Comparison of ENCODE assay signal across 14 mouse cellular contexts in genomic region chrX:107015335-107015734, GRCm38 (mm10).
DNase-seq lines count a peak whose midpoint lies in the region; ATAC-seq and TF ChIP-seq lines count a peak whose summit lies in the region.
"Had no signal": no experiment of that assay in that cellular context is flagged by ENCODE, and none has a peak within 500 bp of the region (broad histone marks: within the 10 kb centered on the region; RNA-seq: fewer than 3 reads in every experiment).

No protein-coding gene starts in this region.

- H3K9me3 ChIP-seq in forebrain, embryonic 14.5 days (replicated peaks; ENCODE audit: control insufficient read depth, low read length): no peaks in the 10 kb centered on the region
- no peaks in the 10 kb centered on the region for H3K9me3 ChIP-seq in forebrain, embryonic 10.5 days
- H3K9me3 ChIP-seq: liver, embryonic 13.5 days had no signal

- H3K9ac ChIP-seq in forebrain, embryonic 14.5 days (ENCODE audit: low read length): no peak overlapping the region
- H3K9ac ChIP-seq: liver, embryonic 13.5 days had no signal

- no peaks in the 10 kb centered on the region for H3K27me3 ChIP-seq in forebrain, embryonic 14.5 days (replicated peaks; ENCODE audit: control insufficient read depth, insufficient read depth, low read length)
- H3K27me3 ChIP-seq in forebrain, embryonic 10.5 days (ENCODE audit: poor library complexity, severe bottlenecking): peaks cover 29% of the 10 kb centered on the region
- H3K27me3 ChIP-seq: liver, embryonic 13.5 days had no signal

- H3K27ac ChIP-seq in forebrain, embryonic 14.5 days (ENCODE audit: low read depth, low read length): no peak overlapping the region
- no peak overlapping the region for H3K27ac ChIP-seq in forebrain, embryonic 10.5 days
- no peak overlapping the region for H3K27ac ChIP-seq in layer of hippocampus, adult 2 months
- H3K27ac ChIP-seq: liver, embryonic 13.5 days had no signal

- no peak for ATAC-seq in forebrain, embryonic 14.5 days
- ATAC-seq in erythroid progenitor cell, adult 5-6 weeks (replicated peaks; ENCODE audit: low FRiP score, poor library complexity, severe bottlenecking): no peak

- peak; percentile 75 for TF ChIP-seq CTCF in layer of hippocampus, adult 2 months (conservative IDR thresholded peaks at IDR 0.05)

- H3K4me2 ChIP-seq in forebrain, embryonic 14.5 days (ENCODE audit: low read length): no peak overlapping the region
- H3K4me2 ChIP-seq: liver, embryonic 13.5 days had no signal

- no peaks in the 10 kb centered on the region for H3K36me3 ChIP-seq in forebrain, embryonic 14.5 days (ENCODE audit: control insufficient read depth, insufficient read depth, low read length)
- H3K36me3 ChIP-seq in forebrain, embryonic 10.5 days (replicated peaks): no peaks in the 10 kb centered on the region
- H3K36me3 ChIP-seq: liver, embryonic 13.5 days had no signal

- H3K4me3 ChIP-seq in forebrain, embryonic 14.5 days (ENCODE audit: low read depth, low read length): no peak overlapping the region
- no peak overlapping the region for H3K4me3 ChIP-seq in forebrain, embryonic 10.5 days
- H3K4me3 ChIP-seq in layer of hippocampus, adult 2 months: no peak overlapping the region
- H3K4me3 ChIP-seq: liver, embryonic 13.5 days; myocyte had no signal

- DNase-seq in forebrain, embryonic 14.5 days (ENCODE audit: low spot score): peak; percentile 30
- DNase-seq in forebrain, embryonic 10.5 days (ENCODE audit: extremely low spot score, low spot score): no peak
- DNase-seq in layer of hippocampus, adult 2 months (ENCODE audit: low spot score in 2 of 2): peak in 1 of 2 experiments; percentile 11
- no peak for DNase-seq in layer of hippocampus, adult 9-11 months
- DNase-seq in ES-CJ7 (ENCODE audit: low read depth, low spot score): peak; percentile 2
- DNase-seq in lung, postnatal 25 days (ENCODE audit: low spot score): peak; percentile 8
- DNase-seq in cerebellum, postnatal 4 days (ENCODE audit: low spot score in 2 of 2): no peak
- DNase-seq: adrenal gland, postnatal 14 days; cerebellum, postnatal 36 days; gastrocnemius, postnatal 14 days; kidney, adult 8-10 months; liver, embryonic 13.5 days had no signal

- no peaks in the 10 kb centered on the region for H3K4me1 ChIP-seq in forebrain, embryonic 14.5 days (ENCODE audit: control insufficient read depth, insufficient read depth, low read length)
- H3K4me1 ChIP-seq in forebrain, embryonic 10.5 days: no peaks in the 10 kb centered on the region
- H3K4me1 ChIP-seq: liver, embryonic 13.5 days had no signal

- 17% methylated on average over 1 of the region's 1 CpGs for WGBS in forebrain, embryonic 14.5 days
- WGBS in forebrain, embryonic 10.5 days: 23% methylated on average over 1 of the region's 1 CpGs

Comparison
In these comparisons a context has a peak if more than half of its experiments do, and no peak if none do; other contexts are left out.
1. DNase-seq: peak in forebrain, embryonic 14.5 days (single experiment), ES-CJ7 (single experiment) and lung, postnatal 25 days (single experiment); none in forebrain, embryonic 10.5 days (single experiment), layer of hippocampus, adult 9-11 months (single experiment) and cerebellum, postnatal 4 days (0 of 2).